Mouse (Mus musculus) lung, embryonic 14.5 days (tissue): ENCODE data around the gene Gabbr2. TPM values are rescaled to one million over a fixed set of nuclear protein-coding genes. Genes with fewer than 3 reads are reported as not detected.
"Not testable (repeated sequence)": the region's sequence is repeated elsewhere in the genome, so short reads cannot be mapped to it uniquely, and the experiment has no call there.

Source experiments
- ATAC-seq: fragments of 200-750 bp; cut with Nextera tagmentation; 2 replicates; pipeline ENCODE4 v1.8.0; 2017; ENCODE audit warnings: mild to moderate bottlenecking, moderate TSS enrichment, moderate library complexity; ENCODE audit not compliant: insufficient read depth
- DNase-seq: peaks from one replicate; pipeline ENCODE4 v3.0.0-alpha.2; 2015
- H3K27ac ChIP-seq: fragments of 300-500 bp; sonication (generic); 2 replicates; pipeline ENCODE4 v1.5.1; 2014; ENCODE audit warnings: low read depth, mild to moderate bottlenecking, moderate library complexity
- H3K27me3 ChIP-seq: fragments of 300-500 bp; sonication (generic); 2 replicates; pipeline ENCODE4 v1.6.1; 2014; ENCODE audit warnings: low read length, control low read depth; ENCODE audit not compliant: insufficient read depth
- H3K36me3 ChIP-seq: fragments of 300-500 bp; sonication (generic); 2 replicates; pipeline ENCODE4 v1.6.1; 2014; ENCODE audit warnings: control low read depth; ENCODE audit not compliant: insufficient read depth
- H3K4me1 ChIP-seq: fragments of 300-500 bp; sonication (generic); 2 replicates; pipeline ENCODE4 v1.6.1; 2014; ENCODE audit warnings: antibody characterized with exemption, control low read depth; ENCODE audit not compliant: insufficient read depth
- H3K4me2 ChIP-seq: fragments of 300-500 bp; sonication (generic); 2 replicates; pipeline ENCODE4 v1.6.1; 2014; ENCODE audit warnings: mild to moderate bottlenecking
- H3K4me3 ChIP-seq: fragments of 300-500 bp; sonication (generic); 2 replicates; pipeline ENCODE4 v1.5.1; 2014; ENCODE audit warnings: low read depth, low read length
- H3K9ac ChIP-seq: fragments of 300-500 bp; sonication (generic); 2 replicates; pipeline ENCODE4 v1.6.1; 2014
- H3K9me3 ChIP-seq: fragments of 300-500 bp; sonication (generic); 2 replicates; pipeline ENCODE4 v1.6.1; 2016; ENCODE audit warnings: low read depth, low read length, control low read depth
- CTCF ChIP-seq: IDR thresholded peaks from 2 replicates; pipeline ENCODE4 v1.5.1; 2016; ENCODE audit warnings: antibody characterized with exemption, low read depth
- WGBS: fragments of 180-500 bp; shearing (Covaris S2); extraction: QIAGEN DNeasy Blood & Tissue Kit; methylation state at CpG from one replicate; pipeline ENCODE4 v1.1.7; 2014; 5-methylcytosine and 5-hydroxymethylcytosine counted together
- polyA plus RNA-seq: library from polyadenylated mRNA; unstranded; fragments of >200 nt; fragmentation: Nextera tagmentation; extraction: Ambion mirVana; gene quantifications from 2 replicates; pipeline ENCODE4 v1.2.1, GENCODE M21; 2014

Gene Gabbr2
- polyA plus RNA-seq, 1 experiment from 2014 or later = not detected

- no peaks in the 10 kb centered on the region for H3K4me1 ChIP-seq
- WGBS = 53% methylated on average over 8 of the region's 8 CpGs
- H3K36me3 ChIP-seq = no peaks in the 10 kb centered on the region
- H3K27ac ChIP-seq = peak overlapping the region; percentile 67
- ATAC-seq (peak; percentile 66), DNase-seq (peak; percentile 46)
- H3K9ac ChIP-seq = no peak overlapping the region
- H3K9me3 ChIP-seq = no peaks in the 10 kb centered on the region
- H3K27me3 ChIP-seq = no peaks in the 10 kb centered on the region
- H3K4me2 ChIP-seq = no peak overlapping the region
- no peak for TF ChIP-seq CTCF
- no peak overlapping the region for H3K4me3 ChIP-seq
Measured at GRCm38 (mm10) chr4:46642924-46643675, 348.6 kb downstream of the Gabbr2 start.

DNA sequence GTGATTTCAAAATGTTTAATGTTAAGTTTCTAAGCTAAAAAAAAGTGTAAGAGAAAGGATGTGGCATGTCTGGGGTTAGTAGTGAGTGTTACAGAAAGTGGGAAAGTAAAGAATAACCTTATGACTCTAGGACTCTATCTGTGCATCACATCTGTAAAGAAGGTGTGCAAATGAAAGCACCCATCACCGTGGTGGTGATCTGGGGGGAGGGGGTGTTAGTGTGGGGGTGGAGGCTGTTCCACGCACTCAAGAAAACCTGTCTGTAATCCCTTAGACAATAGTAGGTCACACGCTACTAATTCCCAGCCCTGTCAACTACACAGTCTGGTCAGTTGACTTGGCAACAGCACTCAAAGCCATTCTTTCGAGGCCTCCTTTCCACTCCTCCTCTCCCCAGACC lies 350.4 kb downstream of the Gabbr2 start:
- ATAC-seq (no peak), DNase-seq (no peak)
- Histone ChIP-seq H3K27ac (no peak overlapping the region), H3K4me1 (no peaks in the 10 kb centered on the region), H3K9me3 (no peaks in the 10 kb centered on the region), H3K4me3 (no peak overlapping the region), H3K36me3 (no peaks in the 10 kb centered on the region), H3K4me2 (no peak overlapping the region), H3K27me3 (no peaks in the 10 kb centered on the region), H3K9ac (no peak overlapping the region)
- WGBS = 74% methylated on average over 4 of the region's 4 CpGs
- no peak for TF ChIP-seq CTCF

DNA sequence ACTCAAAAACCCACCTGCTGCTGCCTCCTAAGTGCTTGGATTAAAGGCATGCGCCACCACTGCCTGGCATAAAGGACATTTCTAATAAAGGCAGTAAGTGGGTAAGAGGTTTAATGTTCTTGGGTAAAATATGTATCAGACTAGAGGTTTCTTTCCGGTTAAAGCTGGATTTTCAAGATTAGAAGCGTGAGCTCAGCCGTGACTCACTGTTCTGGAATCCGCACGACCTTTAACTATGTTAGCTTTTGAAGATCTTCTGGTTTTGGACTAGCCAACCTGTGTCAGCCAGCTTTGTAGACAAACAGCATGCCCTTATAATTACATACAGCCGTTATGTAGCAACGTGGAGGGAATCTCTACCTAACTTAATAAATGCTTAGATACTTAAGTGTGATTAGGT lies 351.8 kb downstream of the Gabbr2 start:
- H3K4me2 ChIP-seq = no peak overlapping the region
- ATAC-seq = 0 out of 2 replicates have a peak, but pooled peaks have one; percentile 23
- H3K27me3 ChIP-seq = no peaks in the 10 kb centered on the region
- H3K9me3 ChIP-seq = no peaks in the 10 kb centered on the region
- no peak for TF ChIP-seq CTCF
- H3K4me3 ChIP-seq = no peak overlapping the region
- H3K9ac ChIP-seq = no peak overlapping the region
- H3K36me3 ChIP-seq = no peaks in the 10 kb centered on the region
- H3K4me1 ChIP-seq = no peaks in the 10 kb centered on the region
- no peak overlapping the region for H3K27ac ChIP-seq
- peak; percentile 54 for DNase-seq
- WGBS = 60% methylated on average over 8 of the region's 8 CpGs

- not testable (repeated sequence) for H3K27me3 ChIP-seq, H3K9me3 ChIP-seq, H3K36me3 ChIP-seq, H3K4me1 ChIP-seq, H3K9ac ChIP-seq, H3K27ac ChIP-seq, DNase-seq, H3K4me3 ChIP-seq, ATAC-seq, H3K4me2 ChIP-seq
- WGBS = 90% methylated on average over 10 of the region's 10 CpGs
Measured at GRCm38 (mm10) chr4:46637250-46637649, 354.4 kb downstream of the Gabbr2 start.

DNA sequence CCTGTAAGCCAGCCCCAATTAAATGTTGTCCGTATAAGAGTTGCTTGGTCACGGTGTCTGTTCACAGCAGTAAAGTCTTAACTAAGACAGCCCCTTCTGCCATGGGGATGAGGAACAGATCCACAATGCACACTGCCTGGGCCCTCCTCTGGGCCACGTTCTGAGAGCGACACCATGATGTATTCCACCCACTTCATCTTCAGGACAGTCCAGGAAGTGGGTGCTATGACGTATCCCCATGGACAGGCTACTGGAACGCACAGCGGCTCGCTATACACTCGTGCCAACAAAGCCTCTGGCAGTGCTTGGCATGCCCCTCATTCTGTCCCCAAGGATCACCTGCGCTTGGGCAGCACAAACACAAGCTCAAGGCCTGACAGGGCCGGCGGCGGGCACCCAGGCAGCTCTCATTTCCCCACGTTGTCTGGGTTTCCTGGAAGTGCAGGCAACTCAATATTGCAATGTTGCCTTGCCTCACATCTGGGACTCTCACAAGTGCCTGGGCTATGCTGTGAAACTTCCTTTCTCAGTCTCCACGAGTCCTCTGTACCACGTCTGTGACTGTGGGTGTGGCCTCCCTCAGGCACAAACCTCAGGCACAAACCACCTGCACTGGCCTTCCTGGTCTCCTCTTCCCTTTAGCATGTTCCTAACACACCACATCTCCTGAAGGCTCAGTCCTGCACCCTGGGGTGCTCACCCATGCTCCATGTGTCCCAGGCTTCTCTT lies 355.8 kb downstream of the Gabbr2 start:
- no peaks in the 10 kb centered on the region for H3K36me3 ChIP-seq
- no peak overlapping the region for H3K4me3 ChIP-seq
- H3K27ac ChIP-seq = no peak overlapping the region
- ATAC-seq = no peak; the same call in 1 of the 2 replicates
- H3K9me3 ChIP-seq = no peaks in the 10 kb centered on the region
- no peaks in the 10 kb centered on the region for H3K4me1 ChIP-seq
- no peak for DNase-seq
- no peak overlapping the region for H3K4me2 ChIP-seq
- 79% methylated on average over 16 of the region's 16 CpGs for WGBS
- H3K27me3 ChIP-seq = no peaks in the 10 kb centered on the region
- no peak for TF ChIP-seq CTCF
- no peak overlapping the region for H3K9ac ChIP-seq

DNA sequence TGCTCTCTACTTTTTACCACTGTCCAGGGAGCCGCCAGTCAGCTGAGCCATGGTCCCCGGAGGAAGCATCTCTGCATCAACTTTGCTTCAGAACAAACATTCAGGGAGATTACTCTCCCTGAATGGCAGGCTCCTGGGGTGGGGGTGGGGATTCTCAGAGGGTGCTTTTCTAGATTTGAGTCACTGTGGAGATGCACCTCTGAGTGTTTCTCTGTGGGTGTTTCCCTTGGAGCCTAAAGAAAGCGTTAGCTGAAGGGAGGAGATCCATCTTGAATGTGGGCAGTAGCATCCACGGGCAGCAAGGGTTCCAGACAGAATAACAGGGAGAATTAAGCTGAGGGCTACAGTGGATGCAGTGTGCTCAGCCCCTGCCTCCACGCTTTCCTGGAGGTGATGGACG lies 356.8 kb downstream of the Gabbr2 start:
- H3K4me3 ChIP-seq = no peak overlapping the region
- ATAC-seq = no peak

DNA sequence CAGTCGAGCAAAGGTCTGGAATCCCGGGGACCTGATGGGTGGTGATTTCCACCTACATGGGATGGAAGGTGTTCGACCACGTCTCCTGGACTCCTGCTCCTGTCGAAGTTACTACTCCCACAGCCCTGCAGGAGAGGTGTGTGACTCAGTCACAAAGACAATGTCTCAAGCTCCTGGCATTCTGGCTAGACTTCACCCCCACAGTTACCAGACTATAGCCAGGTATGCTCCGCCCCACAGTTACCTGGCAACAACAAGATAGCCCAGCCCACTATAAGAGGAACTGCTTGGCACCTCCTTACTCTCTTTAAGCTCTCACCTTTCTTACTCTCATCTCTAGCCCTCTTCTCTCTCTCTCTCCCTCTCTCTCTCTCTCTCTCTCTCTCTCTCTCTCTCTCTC lies 358.1 kb downstream of the Gabbr2 start:
- H3K9me3 ChIP-seq, H3K36me3 ChIP-seq, H3K27me3 ChIP-seq, H3K4me2 ChIP-seq, H3K4me1 ChIP-seq, H3K9ac ChIP-seq, ATAC-seq, H3K4me3 ChIP-seq, H3K27ac ChIP-seq: not testable (repeated sequence)
- peak; percentile 21 for DNase-seq
- 57% methylated on average over 6 of the region's 6 CpGs for WGBS

More for the DNA sequence above, 356.8 kb downstream of the Gabbr2 start:
- H3K36me3 ChIP-seq = no peaks in the 10 kb centered on the region
- H3K4me1 ChIP-seq = no peaks in the 10 kb centered on the region
- no peak overlapping the region for H3K9ac ChIP-seq
- H3K27ac ChIP-seq = no peak overlapping the region
- TF ChIP-seq CTCF = no peak
- H3K27me3 ChIP-seq = no peaks in the 10 kb centered on the region
- no peaks in the 10 kb centered on the region for H3K9me3 ChIP-seq
- no peak for DNase-seq
- no peak overlapping the region for H3K4me2 ChIP-seq
- 39% methylated on average over 6 of the region's 6 CpGs for WGBS
